22 mouse cellular contexts compared by ENCODE assay signal in the genomic region with DNA sequence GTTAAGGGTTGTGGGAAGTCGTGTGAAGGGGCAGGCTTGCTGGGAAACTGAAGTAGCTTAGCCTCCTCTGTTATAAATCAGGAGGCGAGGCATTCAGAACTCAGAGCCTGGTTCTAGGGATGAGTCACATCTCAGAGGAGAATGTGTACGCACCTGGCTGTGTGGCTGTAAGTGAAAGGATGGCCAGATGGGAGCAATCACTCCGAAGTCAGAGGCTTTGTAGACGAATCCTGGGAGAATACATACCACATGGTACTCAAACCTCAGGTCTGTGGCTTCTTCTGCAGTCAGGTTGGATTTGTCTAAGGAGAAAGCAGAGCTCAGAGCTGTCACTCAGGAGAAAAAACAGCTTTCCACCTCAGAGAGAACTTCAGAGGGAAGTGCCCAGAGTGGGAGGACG.
DNase-seq lines count a peak whose midpoint lies in the region; ATAC-seq and TF ChIP-seq lines count a peak whose summit lies in the region.
"Had no signal": no experiment of that assay in that cellular context is flagged by ENCODE, and none has a peak within 500 bp of the region (broad histone marks: within the 10 kb centered on the region; RNA-seq: fewer than 3 reads in every experiment).

No protein-coding gene starts in this region.

- no peaks in the 10 kb centered on the region for H3K36me3 ChIP-seq in thymus, adult 2 months (ENCODE audit: control insufficient read depth, insufficient read depth, low read length)
- H3K36me3 ChIP-seq in forebrain, embryonic 14.5 days (ENCODE audit: control insufficient read depth, insufficient read depth, low read length): no peaks in the 10 kb centered on the region
- H3K36me3 ChIP-seq: forebrain, embryonic 10.5 days; lung, embryonic 15.5 days; midbrain, embryonic 10.5 days; neural tube, embryonic 12.5 days had no signal

- ATAC-seq in forebrain, embryonic 14.5 days: no peak
- ATAC-seq: Patski had no signal

- peaks cover 24% of the 10 kb centered on the region for H3K4me1 ChIP-seq in thymus, adult 2 months (replicated peaks; ENCODE audit: control insufficient read depth, insufficient read depth, low read length)
- no peaks in the 10 kb centered on the region for H3K4me1 ChIP-seq in forebrain, embryonic 14.5 days (ENCODE audit: control insufficient read depth, insufficient read depth, low read length)
- H3K4me1 ChIP-seq: midbrain, embryonic 10.5 days; neural tube, embryonic 12.5 days had no signal

- intact Hi-C loops in left cerebral cortex, postnatal 4 days (cut with DNase I): no loop called here

- DNase-seq in left cerebral cortex, adult 18-20 months (ENCODE audit: low spot score in 2 of 2): peak; percentile 8 to 12
- no peak for DNase-seq in left cerebral cortex, postnatal 4 days
- DNase-seq in thymus, adult 2 months: no peak
- DNase-seq in thymus, postnatal 10 days (ENCODE audit: low spot score in 2 of 2): no peak
- peak; percentile 28 for DNase-seq in embryo, embryonic 11 days
- peak; percentile 12 for DNase-seq in forelimb bud, embryonic 11.5 days (ENCODE audit: low read depth, low spot score)
- no peak for DNase-seq in adrenal gland, adult 2 months
- no peak for DNase-seq in forebrain, embryonic 14.5 days (ENCODE audit: low spot score)
- DNase-seq: adrenal gland, postnatal 14 days; cerebellum, adult 18-20 months; cerebellum, postnatal 36 days; gastrocnemius, postnatal 14 days; heart, postnatal 10 days; kidney, adult 2 months; kidney, postnatal 14 days; lung, postnatal 4 days had no signal

- H3K27ac ChIP-seq in thymus, adult 2 months (ENCODE audit: control insufficient read depth, insufficient read depth, low read length): peak overlapping the region; percentile 60
- no peak overlapping the region for H3K27ac ChIP-seq in forebrain, embryonic 14.5 days (ENCODE audit: low read depth, low read length)
- H3K27ac ChIP-seq: forebrain, embryonic 10.5 days; liver, embryonic 14.5 days; lung, embryonic 15.5 days; midbrain, embryonic 10.5 days; neural tube, embryonic 12.5 days had no signal

- no peak for TF ChIP-seq CTCF in thymus, adult 2 months (IDR thresholded peaks at IDR 0.05; ENCODE audit: borderline replicate concordance, control insufficient read depth, extremely low read depth, insufficient read depth, low read length, poor library complexity)

- no peak for TF ChIP-seq POLR2A in thymus, adult 2 months (IDR thresholded peaks at IDR 0.05; ENCODE audit: control insufficient read depth, extremely low read depth, insufficient read depth, low read length, poor library complexity)

- H3K9me3 ChIP-seq in forebrain, embryonic 14.5 days (replicated peaks; ENCODE audit: control insufficient read depth, low read length): no peaks in the 10 kb centered on the region
- H3K9me3 ChIP-seq: forebrain, embryonic 10.5 days; lung, embryonic 15.5 days; midbrain, embryonic 10.5 days; neural tube, embryonic 12.5 days had no signal

- H3K4me2 ChIP-seq in forebrain, embryonic 14.5 days (ENCODE audit: low read length): no peak overlapping the region
- H3K4me2 ChIP-seq: lung, embryonic 15.5 days; neural tube, embryonic 12.5 days had no signal

- no peak overlapping the region for H3K4me3 ChIP-seq in thymus, adult 2 months (ENCODE audit: control insufficient read depth, insufficient read depth, low read length)
- H3K4me3 ChIP-seq in forebrain, embryonic 14.5 days (ENCODE audit: low read depth, low read length): no peak overlapping the region
- H3K4me3 ChIP-seq: forebrain, embryonic 10.5 days; lung, embryonic 15.5 days; midbrain, embryonic 10.5 days; neural tube, embryonic 12.5 days had no signal

- no peaks in the 10 kb centered on the region for H3K27me3 ChIP-seq in thymus, adult 2 months (ENCODE audit: control insufficient read depth, insufficient read depth, low read length)
- H3K27me3 ChIP-seq in forebrain, embryonic 14.5 days (replicated peaks; ENCODE audit: control insufficient read depth, insufficient read depth, low read length): no peaks in the 10 kb centered on the region
- H3K27me3 ChIP-seq: lung, embryonic 15.5 days; neural tube, embryonic 12.5 days; Patski had no signal

- 29% methylated on average over 6 of the region's 6 CpGs for WGBS in thymus, adult 2 months
- 83% methylated on average over 6 of the region's 6 CpGs for WGBS in forebrain, embryonic 14.5 days

- no peak overlapping the region for H3K9ac ChIP-seq in forebrain, embryonic 14.5 days (ENCODE audit: low read length)
- H3K9ac ChIP-seq: liver, embryonic 14.5 days; lung, embryonic 15.5 days; neural tube, embryonic 12.5 days had no signal

Comparison
In these comparisons a context has a peak if more than half of its experiments do, and no peak if none do; other contexts are left out.
1. DNase-seq: peak in left cerebral cortex, adult 18-20 months (2 of 2), embryo, embryonic 11 days (single experiment) and forelimb bud, embryonic 11.5 days (single experiment); none in left cerebral cortex, postnatal 4 days (single experiment), thymus, adult 2 months (single experiment), thymus, postnatal 10 days (0 of 2), adrenal gland, adult 2 months (single experiment) and forebrain, embryonic 14.5 days (single experiment).